In the genomic region with DNA sequence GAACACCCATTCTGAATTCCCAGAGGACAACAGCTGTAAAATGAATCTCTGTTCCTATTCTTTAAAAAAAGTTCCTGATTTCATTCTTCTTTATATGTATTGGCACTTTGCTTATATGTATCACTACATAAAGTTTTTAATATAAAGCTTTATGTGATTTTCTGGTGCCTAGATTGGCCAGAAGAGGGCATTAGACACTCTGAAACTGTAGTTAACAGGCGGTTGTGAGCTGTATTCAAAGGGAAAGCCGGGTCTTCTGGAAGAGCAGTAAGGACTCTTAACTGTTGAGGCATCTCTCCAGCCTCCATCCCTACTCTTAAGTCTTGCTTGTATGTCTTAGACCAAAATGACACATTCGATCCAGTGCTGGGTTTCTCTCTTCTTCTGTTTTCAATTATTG, we compare ENCODE assay signal across 15 mouse cellular contexts.
DNase-seq lines count a peak whose midpoint lies in the region; ATAC-seq and TF ChIP-seq lines count a peak whose summit lies in the region.
"Had no signal": no experiment of that assay in that cellular context is flagged by ENCODE, and none has a peak within 500 bp of the region (broad histone marks: within the 10 kb centered on the region; RNA-seq: fewer than 3 reads in every experiment).

No protein-coding gene starts in this region.

- H3K4me1 ChIP-seq in forebrain, embryonic 14.5 days (ENCODE audit: control insufficient read depth, insufficient read depth, low read length), result peaks cover 6% of the 10 kb centered on the region
- peaks cover 33% of the 10 kb centered on the region for H3K4me1 ChIP-seq in forebrain, embryonic 10.5 days
- peaks cover 6% of the 10 kb centered on the region; the same call in 1 of the 2 replicates for H3K4me1 ChIP-seq in E14TG2a.4 (replicated peaks; ENCODE audit: low read depth, low read length)
- H3K4me1 ChIP-seq in embryonic facial prominence, embryonic 14.5 days (ENCODE audit: control insufficient read depth, insufficient read depth, low read length), result no peaks in the 10 kb centered on the region
- H3K4me1 ChIP-seq: hindbrain, embryonic 15.5 days; midbrain, embryonic 13.5 days had no signal

- no peak overlapping the region for H3K4me2 ChIP-seq in forebrain, embryonic 14.5 days (ENCODE audit: low read length)
- H3K4me2 ChIP-seq in embryonic facial prominence, embryonic 14.5 days (ENCODE audit: low read depth, low read length), result no peak overlapping the region
- H3K4me2 ChIP-seq: hindbrain, embryonic 15.5 days; limb, embryonic 13.5 days; midbrain, embryonic 13.5 days had no signal

- H3K9me3 ChIP-seq in forebrain, embryonic 14.5 days (replicated peaks; ENCODE audit: control insufficient read depth, low read length), result no peaks in the 10 kb centered on the region
- no peaks in the 10 kb centered on the region for H3K9me3 ChIP-seq in forebrain, embryonic 10.5 days
- H3K9me3 ChIP-seq in E14TG2a.4 (ENCODE audit: low read length), result no peaks in the 10 kb centered on the region
- no peaks in the 10 kb centered on the region for H3K9me3 ChIP-seq in embryonic facial prominence, embryonic 14.5 days (ENCODE audit: control insufficient read depth, low read length)
- H3K9me3 ChIP-seq: hindbrain, embryonic 15.5 days; limb, embryonic 13.5 days; midbrain, embryonic 13.5 days had no signal

- no peak overlapping the region for H3K27ac ChIP-seq in forebrain, embryonic 14.5 days (ENCODE audit: low read depth, low read length)
- H3K27ac ChIP-seq in forebrain, embryonic 10.5 days, result no peak overlapping the region
- H3K27ac ChIP-seq in layer of hippocampus, adult 2 months, result peak overlapping the region; percentile 69
- H3K27ac ChIP-seq in embryonic facial prominence, embryonic 14.5 days (replicated peaks; ENCODE audit: low read depth, low read length), result no peak overlapping the region
- H3K27ac ChIP-seq: hindbrain, embryonic 15.5 days; limb, embryonic 13.5 days; midbrain, embryonic 13.5 days had no signal

- H3K36me3 ChIP-seq in forebrain, embryonic 14.5 days (ENCODE audit: control insufficient read depth, insufficient read depth, low read length), result no peaks in the 10 kb centered on the region
- no peaks in the 10 kb centered on the region for H3K36me3 ChIP-seq in forebrain, embryonic 10.5 days (replicated peaks)
- no peaks in the 10 kb centered on the region for H3K36me3 ChIP-seq in E14TG2a.4 (ENCODE audit: insufficient read depth, low read length)
- no peaks in the 10 kb centered on the region for H3K36me3 ChIP-seq in embryonic facial prominence, embryonic 14.5 days (ENCODE audit: control insufficient read depth, insufficient read depth, low read length)
- H3K36me3 ChIP-seq: hindbrain, embryonic 15.5 days; limb, embryonic 13.5 days; midbrain, embryonic 13.5 days had no signal

- no peak for ATAC-seq in forebrain, embryonic 14.5 days
- ATAC-seq in embryonic facial prominence, embryonic 14.5 days (ENCODE audit: low read depth), result no peak
- no peak for ATAC-seq in monocyte, adult 5-6 weeks (replicated peaks; ENCODE audit: insufficient number of reproducible peaks, low FRiP score, low TSS enrichment, poor library complexity, severe bottlenecking)
- ATAC-seq: midbrain, embryonic 13.5 days had no signal

- peak; percentile 33 for DNase-seq in forebrain, embryonic 14.5 days (ENCODE audit: low spot score)
- no peak for DNase-seq in forebrain, embryonic 10.5 days (ENCODE audit: extremely low spot score, low spot score)
- no peak for DNase-seq in layer of hippocampus, adult 2 months (ENCODE audit: low spot score in 2 of 2)
- no peak for DNase-seq in layer of hippocampus, adult 18-20 months (ENCODE audit: low spot score in 2 of 2)
- DNase-seq in embryonic facial prominence, embryonic 14.5 days (ENCODE audit: low spot score), result peak; percentile 32
- DNase-seq in adrenal gland, postnatal 10 days, result no peak
- DNase-seq: cerebellum, adult 18-20 months; kidney, adult 8-10 months; lung, postnatal 4 days; right cerebral cortex, postnatal 25 days had no signal

- WGBS in forebrain, embryonic 14.5 days, result 59% methylated on average over 3 of the region's 3 CpGs
- WGBS in forebrain, embryonic 10.5 days, result 54% methylated on average over 3 of the region's 3 CpGs
- WGBS in embryonic facial prominence, embryonic 14.5 days, result 37% methylated on average over 3 of the region's 3 CpGs

- no peaks in the 10 kb centered on the region for H3K27me3 ChIP-seq in forebrain, embryonic 14.5 days (replicated peaks; ENCODE audit: control insufficient read depth, insufficient read depth, low read length)
- H3K27me3 ChIP-seq in forebrain, embryonic 10.5 days (ENCODE audit: poor library complexity, severe bottlenecking), result no peaks in the 10 kb centered on the region
- no peaks in the 10 kb centered on the region for H3K27me3 ChIP-seq in E14TG2a.4 (ENCODE audit: insufficient read depth, low read length)
- no peaks in the 10 kb centered on the region for H3K27me3 ChIP-seq in embryonic facial prominence, embryonic 14.5 days (replicated peaks; ENCODE audit: control insufficient read depth, insufficient read depth, low read length)
- H3K27me3 ChIP-seq: hindbrain, embryonic 15.5 days; limb, embryonic 13.5 days; midbrain, embryonic 13.5 days had no signal

- H3K4me3 ChIP-seq in forebrain, embryonic 14.5 days (ENCODE audit: low read depth, low read length), result no peak overlapping the region
- H3K4me3 ChIP-seq in forebrain, embryonic 10.5 days, result no peak overlapping the region
- no peak overlapping the region for H3K4me3 ChIP-seq in layer of hippocampus, adult 2 months
- H3K4me3 ChIP-seq in E14TG2a.4 (replicated peaks; ENCODE audit: low read length), result no peak overlapping the region
- no peak overlapping the region for H3K4me3 ChIP-seq in embryonic facial prominence, embryonic 14.5 days (ENCODE audit: low read depth, low read length)
- H3K4me3 ChIP-seq: hindbrain, embryonic 15.5 days; limb, embryonic 13.5 days; midbrain, embryonic 13.5 days had no signal

- no peak overlapping the region for H3K9ac ChIP-seq in forebrain, embryonic 14.5 days (ENCODE audit: low read length)
- no peak overlapping the region for H3K9ac ChIP-seq in embryonic facial prominence, embryonic 14.5 days (ENCODE audit: low read depth, low read length)
- H3K9ac ChIP-seq: hindbrain, embryonic 15.5 days; limb, embryonic 13.5 days; midbrain, embryonic 13.5 days had no signal

- TF ChIP-seq CTCF in layer of hippocampus, adult 2 months (conservative IDR thresholded peaks at IDR 0.05), result peak; percentile 70
- TF ChIP-seq CTCF in E14TG2a.4 (conservative IDR thresholded peaks at IDR 0.05; ENCODE audit: low read length), result 0 out of 2 replicates have a peak, but pooled peaks have one; percentile 5

Comparison
In these comparisons a context has a peak if more than half of its experiments do, and no peak if none do; other contexts are left out.
1. DNase-seq: peak in forebrain, embryonic 14.5 days (single experiment) and embryonic facial prominence, embryonic 14.5 days (single experiment); none in forebrain, embryonic 10.5 days (single experiment), layer of hippocampus, adult 2 months (0 of 2), layer of hippocampus, adult 18-20 months (0 of 2) and adrenal gland, postnatal 10 days (single experiment).